Mouse (Mus musculus) Muller cell, postnatal 12 days (primary cell): ENCODE data around the gene Omp.
"Not testable (repeated sequence)": the region's sequence is repeated elsewhere in the genome, so short reads cannot be mapped to it uniquely, and the experiment has no call there.

Source experiments
- DNase-seq: peaks from one replicate; pipeline ENCODE4 v3.0.0-alpha.2; 2015; ENCODE audit errors: inconsistent ontology term

Omp gene

DNA sequence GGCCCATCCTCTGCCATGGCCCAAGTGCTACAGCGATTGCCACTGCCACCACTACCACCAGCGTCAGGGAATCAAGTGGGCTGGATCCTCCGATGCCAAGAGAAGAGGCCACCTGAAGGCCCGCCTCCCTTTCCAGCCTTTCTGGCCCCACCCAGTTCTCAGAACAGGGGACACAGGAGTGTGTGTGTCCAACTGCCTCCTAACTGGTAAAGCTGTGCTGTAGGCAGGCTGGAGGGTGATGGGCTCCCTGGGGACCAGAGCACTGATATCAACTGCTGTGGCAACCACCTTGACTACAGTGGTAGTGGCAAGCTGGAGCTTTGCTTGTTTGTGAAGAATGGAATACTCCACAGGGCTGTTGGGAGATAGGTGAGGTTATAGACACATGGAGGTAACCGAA is at the start of gene Omp:
Omp (minus strand) TSS at position 101 of the 400 bp plus-strand sequence.
- DNase-seq: no peak

- peak; percentile 29 for DNase-seq
These were observed 48.9 kb upstream of the Omp start for GRCm38 (mm10) chr7:98194026-98194792.

DNA sequence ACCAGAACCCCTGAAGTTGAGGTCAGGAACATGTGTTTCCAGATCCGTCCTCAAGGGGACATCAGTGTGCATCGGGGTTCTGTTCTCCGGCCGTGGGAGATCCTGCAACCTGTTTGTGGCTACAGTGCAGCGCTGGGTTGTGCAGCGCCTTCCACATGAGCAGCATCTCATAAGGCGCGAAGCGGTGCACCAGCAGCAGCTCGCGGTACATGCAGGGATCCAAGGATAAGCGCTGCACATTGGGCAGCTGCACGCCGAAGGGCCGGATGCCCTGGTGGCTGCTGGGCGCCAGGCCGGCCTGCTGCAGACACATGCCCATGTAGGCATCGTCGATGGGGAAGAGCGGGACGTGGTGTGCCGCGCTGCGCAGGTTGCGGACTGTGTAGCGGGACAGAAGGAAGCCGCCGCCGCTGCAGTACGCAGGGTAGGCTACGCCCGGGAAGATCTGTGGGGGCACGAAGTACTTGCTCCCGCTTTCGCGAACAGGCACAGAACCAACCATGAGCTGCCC is 48.3 kb upstream of the Omp start:
- DNase-seq: peak; percentile 44

GRCm38 (mm10) chr7:98191571-98192250 is 46.4 kb upstream of the Omp start:
- DNase-seq: peak; percentile 45

DNA sequence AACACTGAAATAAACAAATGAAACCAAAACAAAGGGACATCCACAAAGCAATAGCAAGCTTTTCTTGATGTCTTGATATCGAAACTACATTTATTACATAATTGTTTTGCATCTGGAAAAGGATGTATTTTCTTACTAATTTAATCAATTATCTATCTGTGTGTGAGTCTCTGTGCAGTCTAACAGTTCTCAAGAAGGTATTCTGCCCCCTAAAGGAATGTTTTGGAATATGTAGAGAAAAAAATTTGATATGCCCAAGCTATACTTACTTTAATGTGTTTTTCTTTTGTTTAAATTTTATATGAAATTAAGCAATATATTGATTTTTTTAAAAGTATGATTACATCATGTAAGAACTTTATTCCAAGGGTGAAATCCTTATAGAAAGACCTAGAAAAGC is 45.3 kb upstream of the Omp start:
- DNase-seq: no peak

- DNase-seq: no peak
These were observed 44.4 kb upstream of the Omp start for GRCm38 (mm10) chr7:98189745-98190144.

GRCm38 (mm10) chr7:98188680-98189079 is 43.4 kb upstream of the Omp start:
- DNase-seq: no peak

DNA sequence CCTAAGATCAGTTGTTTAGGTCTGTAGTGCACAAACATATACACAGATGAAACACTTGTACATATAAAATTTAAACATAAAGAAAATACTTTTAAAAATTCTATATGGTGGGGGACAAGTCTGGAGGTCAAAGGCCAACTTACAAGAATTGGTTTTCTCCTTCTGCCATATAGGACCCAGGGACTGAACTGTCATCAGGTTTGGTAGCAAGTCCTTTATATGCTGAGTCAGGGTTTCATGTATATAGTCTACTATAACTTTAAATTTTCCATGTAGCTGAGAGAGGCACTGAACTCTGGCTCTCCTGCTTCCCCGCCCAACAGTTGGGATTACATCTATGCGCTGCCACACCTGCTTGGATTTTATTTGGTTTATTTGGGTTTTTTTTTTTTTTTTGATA is 42.9 kb upstream of the Omp start:
- no peak for DNase-seq

GRCm38 (mm10) chr7:98187332-98187731 is 42.0 kb upstream of the Omp start:
- DNase-seq: not testable (repeated sequence)

- DNase-seq: peak; percentile 50
These were observed 41.3 kb upstream of the Omp start for GRCm38 (mm10) chr7:98186637-98187036.

DNA sequence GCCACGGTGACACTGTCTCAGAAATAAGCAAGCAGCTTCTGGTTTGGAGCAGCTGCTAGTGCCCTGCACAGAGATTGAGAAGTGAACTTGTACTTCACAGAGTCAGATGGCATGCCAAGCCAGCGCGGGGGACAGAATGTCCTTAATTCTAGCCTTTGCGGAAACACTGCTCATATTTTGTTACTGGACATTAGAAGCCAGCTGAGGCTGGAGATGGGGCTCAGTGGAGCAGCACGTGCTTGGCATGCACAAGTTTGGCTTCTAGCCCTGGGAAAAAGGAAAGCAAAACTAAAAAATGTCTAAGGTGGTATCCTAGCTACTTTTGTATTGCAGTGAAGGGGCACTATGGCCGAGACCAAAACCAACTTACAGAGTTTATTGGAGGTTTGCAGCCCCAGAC is 40.0 kb upstream of the Omp start:
- DNase-seq: no peak

GRCm38 (mm10) chr7:98178560-98179231 is 33.4 kb upstream of the Omp start:
- DNase-seq: no peak

GRCm38 (mm10) chr7:98177929-98178559 is 32.7 kb upstream of the Omp start, which contains the start of gene Capn5:
Gene Capn5 (minus strand): TSS chr7:98178274.
- DNase-seq: peak; percentile 95

GRCm38 (mm10) chr7:98177566-98177928 is 32.2 kb upstream of the Omp start:
- DNase-seq: no peak

- DNase-seq: no peak
These were observed 31.8 kb upstream of the Omp start for GRCm38 (mm10) chr7:98177071-98177485.

GRCm38 (mm10) chr7:98176322-98177070 is 31.2 kb upstream of the Omp start:
- no peak for DNase-seq

GRCm38 (mm10) chr7:98174883-98175755 is 29.8 kb upstream of the Omp start:
- no peak for DNase-seq

DNA sequence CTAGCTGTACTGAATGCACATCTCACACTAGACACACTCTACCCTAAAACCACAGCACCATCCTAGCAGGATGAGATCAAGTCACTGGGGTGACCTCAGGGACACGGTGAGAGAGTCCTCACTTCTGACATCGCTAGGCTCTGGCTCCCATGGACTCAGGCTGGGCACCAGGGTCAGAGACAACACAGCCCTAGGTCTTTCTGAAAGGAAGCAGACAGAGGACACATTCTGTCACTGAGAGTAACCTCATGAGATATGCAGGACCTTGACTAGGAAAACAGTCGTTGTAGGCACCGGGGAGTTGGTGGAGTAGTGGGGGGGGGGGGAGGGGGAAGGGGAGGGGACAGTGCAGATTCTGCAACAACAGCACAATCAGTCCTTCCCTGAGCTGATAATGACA is 28.1 kb upstream of the Omp start:
- DNase-seq: no peak

- no peak for DNase-seq
These were observed 27.4 kb upstream of the Omp start for GRCm38 (mm10) chr7:98172661-98173060.
